Mouse (Mus musculus) thymus, postnatal 0 days (tissue): ENCODE results near the gene Igsf21. TPM values are rescaled to one million over a fixed set of nuclear protein-coding genes. Genes with fewer than 3 reads are reported as not detected.

Experiments
- DNase-seq: peaks from one replicate; pipeline ENCODE4 v3.0.0-alpha.2; 2015; ENCODE audit warnings: low spot score
- polyA plus RNA-seq: library from polyadenylated mRNA; unstranded; fragments of >200 nt; fragmentation: Nextera tagmentation; extraction: Ambion mirVana; gene quantifications from 2 replicates; pipeline ENCODE4 v1.2.1, GENCODE M21; 2015

Igsf21 gene
- polyA plus RNA-seq, 1 experiment from 2014 or later = 0.39 TPM

DNA sequence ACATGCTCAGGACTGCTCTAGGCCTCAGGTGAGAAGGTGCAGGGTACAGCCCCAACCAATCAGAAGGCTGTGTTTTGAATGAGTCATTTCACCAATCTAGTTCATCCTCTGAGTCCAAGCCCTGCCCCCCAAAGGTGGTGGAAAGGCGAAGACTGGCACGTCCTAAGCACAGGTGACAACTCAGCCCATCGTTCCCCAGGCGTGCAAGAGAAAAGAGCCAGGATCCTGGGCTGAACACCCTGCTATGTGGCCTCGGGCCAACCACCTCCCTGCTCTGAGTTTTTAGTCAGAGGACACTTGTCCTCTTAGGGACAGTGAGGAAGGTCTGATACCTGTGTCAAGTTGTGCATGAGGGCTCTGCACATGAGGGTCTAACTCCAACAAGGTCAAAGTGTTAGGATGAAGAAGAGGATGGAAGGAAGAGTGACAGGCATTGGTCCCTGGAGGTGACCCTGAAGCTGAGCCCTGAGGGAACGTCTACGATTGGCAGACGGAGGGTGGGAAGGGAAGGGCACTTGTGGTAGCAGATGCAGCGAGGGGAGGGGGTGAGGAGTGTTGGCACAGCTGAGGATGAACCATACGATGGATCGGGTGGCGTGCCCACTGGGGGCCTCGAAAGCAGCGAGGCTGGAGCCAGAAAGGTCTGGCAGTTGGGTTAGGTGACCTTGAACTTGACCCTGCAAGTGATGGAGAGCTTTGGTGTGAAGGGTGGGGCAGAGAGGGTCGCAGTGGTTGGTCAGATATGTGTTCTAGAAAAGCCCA lies 99.3 kb downstream of the Igsf21 start:
- DNase-seq = no peak

DNA sequence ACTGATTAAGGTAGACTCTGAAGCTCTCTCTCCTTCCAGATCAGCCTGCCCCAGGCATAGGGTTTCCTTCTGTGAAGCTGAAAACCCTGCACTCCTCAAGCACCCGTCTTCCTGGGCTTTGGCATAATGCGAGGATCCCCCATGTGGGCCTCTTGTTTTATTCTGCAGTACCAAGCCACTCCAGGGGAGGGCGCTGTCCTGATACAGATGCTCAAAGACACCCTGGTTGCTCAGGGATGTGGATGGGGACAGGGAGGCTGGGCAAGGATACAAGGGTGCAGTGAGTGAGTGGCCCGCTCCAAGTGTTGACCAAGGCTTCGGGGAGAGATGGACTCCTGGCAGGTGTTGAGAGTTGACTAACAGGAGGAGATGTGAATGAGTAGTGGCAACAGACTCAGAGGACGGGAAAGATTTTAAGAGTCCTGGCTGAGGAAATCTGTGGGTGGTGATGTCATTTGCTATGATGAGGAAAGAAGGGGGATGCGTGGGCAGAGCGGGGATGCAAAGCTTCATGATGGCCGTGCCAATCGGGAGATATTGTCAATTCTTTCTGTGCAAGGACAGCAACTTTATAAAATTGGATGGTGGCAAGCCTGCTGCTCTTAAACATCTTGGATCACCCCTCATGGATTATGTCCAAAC lies 102.6 kb downstream of the Igsf21 start:
- no peak for DNase-seq

DNA sequence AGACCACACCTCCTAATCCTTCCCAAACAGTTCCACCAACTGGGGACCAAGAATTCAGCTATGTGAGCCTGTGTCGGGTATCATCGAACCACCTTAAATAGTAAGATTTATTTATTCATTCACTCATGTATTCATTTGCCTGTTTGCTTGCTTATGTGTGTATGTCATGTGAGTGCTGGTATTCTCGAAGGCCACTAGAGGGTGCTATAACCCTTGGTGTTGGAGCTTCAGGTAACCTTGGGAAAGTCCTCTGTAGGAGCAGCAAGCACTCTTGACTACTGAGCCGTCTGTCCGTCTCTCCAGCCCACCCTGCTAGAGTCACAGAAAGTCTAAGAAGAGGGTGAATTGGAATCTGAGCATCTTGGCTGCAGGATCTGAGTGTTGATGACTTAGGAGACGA lies 103.4 kb downstream of the Igsf21 start:
- no peak for DNase-seq

DNA sequence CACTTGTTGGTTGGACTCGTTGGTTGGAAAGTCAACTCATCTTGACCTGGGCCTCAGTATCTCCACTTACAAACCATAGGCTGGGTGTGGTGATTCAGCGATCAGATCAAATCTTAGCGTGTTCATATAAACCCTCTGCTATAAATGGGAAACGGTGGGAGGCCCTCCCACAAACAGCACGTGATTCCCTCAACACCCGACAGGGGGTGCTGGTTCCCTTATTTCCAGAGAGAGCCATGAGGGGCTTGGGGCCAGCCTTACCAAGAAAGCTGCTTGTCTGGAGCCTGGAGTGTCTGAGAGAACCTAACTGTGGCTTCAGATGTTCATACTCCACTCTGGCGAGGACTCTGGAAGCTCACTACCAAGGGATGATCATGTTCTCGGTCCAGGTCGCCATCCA lies 106.1 kb downstream of the Igsf21 start:
- DNase-seq = no peak

DNA sequence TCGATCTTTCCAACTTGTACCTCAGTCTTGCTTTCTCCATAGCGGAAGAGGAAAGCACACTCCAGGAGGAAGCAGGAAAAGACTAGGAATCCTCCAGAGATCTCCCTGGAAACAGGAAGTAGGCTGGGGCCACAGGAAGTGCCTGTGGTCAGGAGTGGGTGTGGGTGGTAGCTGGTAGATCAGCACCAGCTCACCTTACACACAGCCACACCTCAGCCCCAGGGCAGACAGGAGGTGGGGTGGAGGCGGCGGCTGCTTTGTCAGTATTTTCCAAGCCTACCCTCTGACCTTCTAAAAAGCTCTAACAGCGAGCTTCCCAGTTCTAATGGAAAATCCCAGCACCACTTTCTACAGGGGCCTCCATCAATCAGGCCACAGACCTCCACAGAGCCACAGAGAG lies 107.7 kb downstream of the Igsf21 start:
- DNase-seq = no peak

DNA sequence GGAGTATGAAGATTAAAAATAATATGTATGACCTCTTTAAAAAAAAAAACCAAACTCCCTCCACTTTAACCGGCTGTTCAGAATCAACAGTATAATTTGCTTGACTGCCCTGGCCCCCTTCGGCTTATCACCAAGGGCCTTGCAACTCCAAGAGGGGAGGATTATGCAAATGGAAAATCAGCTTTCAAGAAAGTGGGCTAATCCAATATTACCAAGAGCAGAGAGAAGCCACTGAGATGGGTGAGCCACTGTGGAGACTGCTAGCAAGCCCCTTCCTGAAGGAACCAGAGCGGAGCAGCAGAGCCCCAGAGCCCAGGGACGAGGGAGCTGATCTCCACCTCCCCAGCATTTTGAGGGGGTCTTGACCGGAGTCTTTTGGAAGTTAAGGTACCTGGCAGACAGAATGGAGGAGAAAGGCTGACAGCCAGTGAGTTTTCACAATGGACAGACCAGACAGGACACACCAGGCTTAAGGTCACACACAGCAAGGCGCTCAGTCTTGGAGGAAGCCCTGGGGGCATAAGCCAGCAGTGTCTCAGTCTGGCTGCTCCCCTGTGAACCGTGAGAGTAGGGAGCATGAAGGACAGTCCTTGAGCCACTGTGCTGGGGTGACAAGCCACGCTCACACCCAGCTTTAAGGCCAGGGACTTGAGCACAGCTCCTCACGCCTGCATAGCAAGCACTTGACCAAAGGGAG lies 114.8 kb downstream of the Igsf21 start:
- DNase-seq = no peak

DNA sequence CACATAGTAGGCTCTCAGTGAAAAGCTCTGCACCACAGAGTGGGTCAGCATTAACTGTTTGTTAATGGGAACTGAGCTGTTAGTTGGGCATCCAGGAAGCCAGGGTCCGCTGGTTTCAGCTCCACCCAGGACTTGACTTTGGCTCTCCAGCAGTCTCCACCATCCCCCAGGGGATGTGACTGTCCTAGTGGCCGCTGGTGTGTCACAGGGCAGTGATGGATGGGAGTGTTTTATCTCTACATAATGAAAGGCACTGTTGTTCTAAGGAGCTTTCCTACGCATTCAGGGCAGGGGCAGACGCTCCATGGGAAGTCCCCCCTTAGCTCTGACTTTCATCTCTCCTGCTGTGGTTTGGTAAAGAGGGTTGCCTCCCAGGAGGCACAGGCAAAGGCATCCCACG lies 115.4 kb downstream of the Igsf21 start:
- no peak for DNase-seq

DNA sequence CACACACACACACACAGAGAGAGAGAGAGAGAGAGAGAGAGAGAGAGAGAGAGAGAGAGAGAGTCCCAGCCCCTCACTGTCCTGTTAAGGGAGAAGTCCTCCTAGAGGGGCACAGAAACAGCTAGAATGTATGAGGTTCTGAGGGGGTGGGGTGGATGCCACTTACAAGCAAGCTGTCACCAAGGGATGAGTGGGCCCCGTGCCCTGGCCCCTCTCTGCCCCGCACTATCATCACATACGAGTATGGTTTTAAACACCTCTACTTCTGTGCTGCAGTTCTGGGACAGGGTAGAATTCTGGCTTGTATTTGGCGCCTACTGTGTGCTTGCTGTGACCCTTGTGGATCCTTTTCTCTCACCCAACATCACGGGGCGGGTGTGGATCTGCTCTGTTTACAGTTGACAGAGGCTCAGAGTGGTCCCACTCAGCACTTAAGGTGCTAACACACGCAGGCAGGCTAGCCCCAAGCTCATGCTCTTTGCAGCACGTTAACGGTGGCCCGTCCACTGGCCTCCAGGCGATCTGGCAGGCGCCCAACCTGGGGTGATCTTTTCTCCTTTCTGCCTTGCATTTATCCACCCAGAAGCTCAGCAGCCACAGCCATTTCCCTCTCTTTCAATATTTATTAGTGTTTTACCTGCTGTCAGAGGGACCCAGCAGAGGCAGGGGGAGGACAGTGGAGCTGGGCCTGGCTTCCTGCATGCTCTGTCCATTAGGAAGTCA lies 116.9 kb downstream of the Igsf21 start:
- DNase-seq = no peak

DNA sequence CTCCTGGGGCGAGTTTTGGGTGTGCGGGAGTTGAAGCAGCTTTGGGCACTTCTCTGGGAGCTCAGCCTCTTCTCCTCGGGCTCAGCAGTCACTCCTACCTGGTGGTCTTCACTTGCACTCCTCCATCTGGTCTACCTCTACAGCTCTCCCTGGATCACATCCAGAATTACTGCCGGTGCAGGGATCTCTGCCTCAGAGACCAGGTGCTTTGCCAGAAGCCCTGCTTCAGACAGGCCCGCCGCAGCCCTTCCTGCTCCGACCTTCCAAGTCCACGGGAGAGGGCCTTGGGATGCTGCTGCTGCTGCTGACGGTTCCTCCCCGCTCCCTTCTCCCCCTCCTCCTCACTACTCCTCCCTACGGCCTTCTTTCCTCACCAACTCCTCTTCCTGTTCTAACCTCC lies 118.5 kb downstream of the Igsf21 start:
- no peak for DNase-seq

DNA sequence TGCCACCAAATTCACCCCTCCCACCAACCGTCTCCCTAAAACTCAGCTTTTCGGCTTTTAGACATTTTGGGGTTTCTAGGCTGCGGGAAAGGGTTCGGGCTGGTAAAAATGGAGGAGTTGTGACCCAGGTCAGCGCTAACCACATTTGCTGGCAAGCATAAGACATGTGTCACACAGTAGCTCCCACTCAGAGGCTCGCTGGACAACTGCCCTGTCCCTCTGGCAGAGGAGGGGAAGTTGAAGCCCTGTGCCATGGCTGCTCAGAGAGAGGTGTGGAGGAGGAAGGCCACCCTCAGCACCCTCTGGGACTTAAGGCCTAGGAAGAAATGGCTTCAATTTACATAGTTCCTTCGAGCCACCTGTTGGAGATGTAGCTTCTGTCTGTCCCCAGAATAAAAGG lies 120.8 kb downstream of the Igsf21 start:
- no peak for DNase-seq

DNA sequence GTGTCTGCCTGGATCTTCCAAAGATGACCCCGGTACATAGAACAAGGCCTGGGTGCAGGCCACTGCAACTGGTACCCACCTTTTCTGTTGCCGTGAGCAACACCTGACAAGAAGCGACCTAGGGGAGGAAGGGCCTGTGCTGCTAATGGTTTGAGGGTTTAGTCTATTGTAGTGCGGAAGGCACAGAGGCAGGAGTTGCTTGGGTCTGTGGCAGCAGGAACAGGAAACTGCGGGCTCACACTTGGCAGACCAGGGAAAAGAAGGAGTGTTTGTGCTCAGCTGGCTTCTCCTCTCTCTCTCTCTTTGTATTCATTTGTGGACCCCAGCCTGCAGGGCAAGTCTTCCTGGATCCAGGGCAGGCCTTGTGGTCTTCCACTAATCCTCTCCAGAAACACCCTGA lies 124.0 kb downstream of the Igsf21 start:
- no peak for DNase-seq

DNA sequence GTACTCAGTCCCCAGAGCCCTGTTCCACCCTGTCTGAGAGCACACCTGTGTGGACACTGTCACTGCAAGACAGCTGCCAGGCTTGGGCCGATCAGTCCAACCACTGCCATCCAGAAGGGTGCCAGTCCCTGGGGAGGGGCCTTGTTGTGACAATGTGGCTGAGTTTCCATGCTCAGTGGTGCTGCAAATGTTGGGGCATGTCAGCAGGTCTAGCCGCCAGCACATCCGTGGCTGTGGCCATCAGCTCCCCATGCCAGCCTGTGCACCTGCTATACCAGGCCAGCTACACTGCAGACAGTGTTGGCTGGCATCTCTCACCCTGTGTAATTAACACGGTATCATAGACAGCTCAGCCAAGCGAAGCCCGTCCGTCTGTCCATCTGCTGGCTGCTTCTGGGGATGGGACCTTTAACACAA lies 129.3 kb downstream of the Igsf21 start:
- no peak for DNase-seq

DNA sequence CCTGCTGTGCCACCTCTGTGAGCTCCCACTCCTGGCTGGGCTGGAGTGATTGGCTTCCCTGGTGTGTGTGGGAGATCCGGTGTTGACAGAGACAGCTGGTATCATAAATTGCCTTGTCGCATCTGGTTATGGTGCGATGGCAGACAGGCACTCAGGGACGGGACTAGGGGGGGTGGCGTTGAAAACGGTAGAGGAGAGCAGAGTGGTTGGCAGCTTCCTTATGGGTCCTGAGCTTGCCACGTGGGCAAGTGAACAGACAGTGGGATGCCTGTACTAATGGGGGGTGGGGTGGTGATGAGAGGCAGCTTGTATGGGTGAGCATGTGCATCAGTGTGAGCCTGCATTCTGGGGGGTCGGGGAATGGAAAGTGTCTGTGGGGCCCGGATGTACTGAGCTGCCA lies 130.8 kb downstream of the Igsf21 start:
- DNase-seq = no peak

DNA sequence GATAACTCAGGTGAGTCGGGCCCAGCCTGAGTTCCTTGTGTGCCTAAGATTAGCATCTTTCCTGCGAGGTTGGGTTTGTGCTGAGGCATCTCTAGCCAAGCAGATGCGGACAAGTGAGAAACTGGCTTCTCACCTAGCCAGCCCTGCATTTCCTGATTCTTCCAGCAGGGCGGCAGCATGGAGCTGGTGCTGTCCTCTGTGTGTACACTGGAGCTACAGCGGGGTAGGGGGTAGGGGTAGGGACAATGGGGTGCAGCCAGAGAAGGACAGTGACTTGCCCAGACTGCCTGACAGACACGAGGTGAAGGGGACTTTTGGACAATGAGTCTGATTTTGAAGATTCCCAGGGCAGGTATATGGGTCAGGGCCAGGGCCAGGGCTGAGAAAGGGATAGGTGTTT lies 131.5 kb downstream of the Igsf21 start:
- DNase-seq = no peak

DNA sequence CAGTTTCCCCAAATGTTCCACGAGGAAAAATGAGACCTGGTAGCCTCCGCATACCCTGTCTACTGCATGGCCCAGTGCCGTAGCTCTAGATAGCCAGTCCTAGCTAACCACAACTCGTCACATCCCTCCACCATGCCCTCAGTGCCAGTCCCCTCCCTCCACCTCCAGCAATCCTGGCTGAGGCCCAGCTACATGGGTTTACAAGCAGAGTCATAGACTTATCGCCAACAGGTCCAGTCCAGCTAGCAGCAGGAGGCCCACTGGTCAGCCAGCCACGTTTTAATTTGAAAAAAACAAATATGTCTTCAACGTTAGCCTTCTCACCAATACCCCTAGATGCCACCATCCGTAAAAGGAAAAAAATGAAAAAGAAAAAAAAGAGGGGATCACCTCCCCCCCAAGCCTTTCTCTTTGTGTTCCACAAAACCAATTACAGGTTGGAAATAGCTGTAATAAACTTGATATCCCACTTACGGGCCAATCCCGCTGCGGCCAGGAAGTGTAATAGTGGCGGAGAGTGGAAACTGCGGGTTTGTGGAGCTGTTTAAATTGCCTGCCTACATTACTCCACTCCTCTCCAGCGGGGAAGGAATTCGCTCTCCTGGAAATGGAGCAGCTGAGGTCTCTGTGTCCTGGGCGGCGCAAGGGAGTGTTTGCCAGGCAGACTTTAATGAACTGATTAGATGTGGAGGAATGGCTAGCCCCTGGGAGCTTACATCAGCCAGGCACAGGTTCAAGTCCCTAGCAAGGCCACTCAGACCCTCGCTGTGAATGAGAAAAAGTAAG lies 132.7 kb downstream of the Igsf21 start:
- no peak for DNase-seq

DNA sequence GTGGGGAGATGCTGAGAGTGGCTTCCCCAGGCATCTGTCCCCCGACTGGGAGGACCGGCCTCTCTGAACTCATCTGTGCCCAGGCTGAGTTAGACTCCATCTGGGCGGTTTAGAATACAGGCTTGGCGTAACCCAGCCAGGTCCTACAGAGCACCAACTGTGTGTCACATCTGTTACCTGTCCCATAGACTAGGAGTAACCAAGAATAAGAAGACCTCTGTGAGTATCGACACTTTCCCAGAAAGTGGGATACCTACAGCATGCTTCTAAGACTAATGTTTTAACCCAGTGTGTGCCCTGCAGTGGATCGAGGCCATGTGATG lies 137.0 kb downstream of the Igsf21 start:
- no peak for DNase-seq

DNA sequence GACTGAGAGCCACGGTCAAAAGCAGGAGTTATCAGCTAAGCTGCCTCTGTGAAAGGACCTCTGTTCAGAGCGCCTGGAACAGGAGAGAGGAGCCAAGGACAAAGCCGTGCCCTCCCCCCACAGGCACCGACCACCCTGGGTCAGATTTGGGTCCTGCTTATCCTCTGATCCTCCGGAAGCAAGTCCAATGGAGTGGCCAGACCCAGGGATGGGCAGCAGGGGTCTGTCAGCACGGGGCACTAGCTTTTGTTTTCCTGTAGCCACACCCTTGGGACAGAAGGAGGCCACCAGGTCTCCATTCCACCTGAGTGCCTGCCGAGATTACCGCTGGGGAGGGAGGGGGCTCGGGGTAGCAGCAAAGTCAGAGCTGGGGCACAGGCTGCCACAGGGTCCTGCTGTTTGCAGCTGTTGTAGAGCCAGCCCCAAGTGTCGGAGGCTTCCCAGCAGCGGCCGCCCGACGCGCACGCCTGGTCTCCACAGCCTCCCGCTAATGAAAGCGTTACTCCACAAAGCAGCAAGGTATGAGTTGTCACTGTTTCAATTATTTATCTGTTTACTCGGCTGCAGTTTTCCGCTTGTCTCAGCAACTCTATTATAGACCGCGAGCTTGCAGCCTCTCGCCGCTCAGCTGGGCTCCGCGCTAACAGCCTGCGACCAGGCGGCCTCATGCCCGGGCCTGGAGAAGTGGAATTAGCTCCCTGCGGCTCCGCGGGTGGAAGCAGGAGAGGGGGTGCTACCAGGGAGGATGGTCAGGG lies 137.5 kb downstream of the Igsf21 start:
- no peak for DNase-seq

DNA sequence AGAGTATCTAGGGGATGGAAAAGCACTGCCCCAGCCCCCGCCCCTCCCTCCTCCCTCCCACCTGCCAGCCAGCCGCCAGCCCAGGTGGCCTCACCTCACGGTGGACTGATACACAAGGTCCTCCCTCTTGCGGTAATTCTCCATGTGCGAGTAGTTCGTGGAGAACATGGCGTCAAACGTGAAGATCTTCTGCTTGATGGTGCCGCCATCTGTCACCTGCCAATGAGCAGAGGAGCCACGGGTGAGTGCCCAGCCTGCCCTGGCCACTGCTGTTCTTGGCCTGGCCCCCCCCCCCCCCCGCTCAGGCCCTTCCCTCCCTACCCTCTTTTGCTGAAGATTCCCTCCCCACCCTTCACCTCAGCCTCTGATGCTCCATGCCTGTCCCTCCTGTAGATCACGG lies 139.4 kb downstream of the Igsf21 start:
- no peak for DNase-seq

DNA sequence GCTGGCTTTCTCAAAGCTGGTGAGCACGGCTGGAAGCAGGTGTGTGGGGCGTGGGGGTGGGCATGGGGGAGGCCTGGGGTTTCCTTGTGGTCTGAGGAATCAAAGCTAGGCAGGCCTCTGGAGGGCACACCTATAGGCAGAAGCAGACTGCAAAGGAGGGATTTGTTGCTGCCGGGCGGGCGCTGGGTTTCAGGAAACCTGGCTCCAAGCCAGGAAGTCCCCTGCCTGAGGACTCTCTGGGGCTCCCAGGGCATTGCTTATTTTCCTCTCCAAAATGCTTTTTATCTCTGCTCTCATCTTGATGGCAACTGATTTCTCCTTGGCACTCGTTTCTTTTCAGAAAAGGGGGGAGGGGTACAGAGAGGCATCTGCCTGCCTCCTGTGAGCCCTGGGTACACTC lies 141.8 kb downstream of the Igsf21 start:
- no peak for DNase-seq

DNA sequence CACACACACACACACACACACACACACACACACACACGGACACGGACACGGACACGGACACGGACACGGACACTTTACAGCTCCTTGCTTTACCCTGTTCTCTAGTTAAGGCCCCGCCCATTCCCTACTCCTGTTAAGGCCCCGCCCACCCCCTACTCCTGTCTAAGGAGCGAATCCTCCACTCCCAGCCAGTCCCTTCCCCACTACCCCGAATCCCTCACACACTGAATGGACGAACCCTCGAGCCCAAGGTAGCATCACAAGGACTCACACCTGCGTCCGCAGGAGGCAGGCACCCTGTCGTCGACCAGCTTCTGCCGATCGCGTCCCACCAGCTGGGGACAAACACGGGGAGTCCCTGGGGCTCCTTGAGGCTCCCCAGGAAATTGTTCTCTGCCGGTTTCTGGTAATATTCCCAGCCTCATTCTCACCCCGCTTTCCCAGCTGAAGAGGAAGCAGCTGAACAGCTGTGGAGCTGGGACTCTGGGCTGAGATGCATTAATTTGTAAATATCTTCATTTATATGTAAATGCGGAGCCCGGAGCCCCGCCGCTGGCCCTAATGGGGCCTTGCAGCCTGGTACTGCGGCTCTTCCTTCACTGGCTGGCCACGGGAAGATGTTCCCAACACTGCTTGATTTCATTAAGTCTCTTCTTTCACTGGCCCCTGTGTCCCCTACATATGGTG lies 143.1 kb downstream of the Igsf21 start:
- no peak for DNase-seq
